In the genomic region with DNA sequence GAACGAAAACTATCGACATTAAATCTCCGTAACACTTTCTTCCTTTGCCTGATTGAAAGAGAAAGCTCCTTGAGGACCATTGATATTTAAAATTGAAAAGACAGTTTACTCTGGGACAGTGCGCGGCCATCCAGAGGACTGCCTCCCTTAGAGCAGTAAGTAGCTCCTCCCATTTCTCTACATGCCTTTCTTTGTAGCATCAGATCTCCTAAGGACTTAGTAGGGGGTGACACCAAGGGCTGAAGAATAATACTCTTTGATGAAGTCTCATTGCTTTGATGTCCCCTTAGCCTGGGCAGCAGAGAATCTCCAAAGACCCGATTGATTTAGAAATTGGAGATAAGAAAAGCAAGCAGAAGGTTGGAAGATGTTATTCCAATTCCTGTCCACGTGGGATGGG, we compare ENCODE assay signal across 14 mouse cellular contexts. TPM values are rescaled to one million over a fixed set of nuclear protein-coding genes. Genes with fewer than 3 reads are reported as not detected.
DNase-seq lines count a peak whose midpoint lies in the region; ATAC-seq and TF ChIP-seq lines count a peak whose summit lies in the region.
"Had no signal": no experiment of that assay in that cellular context is flagged by ENCODE, and none has a peak within 500 bp of the region (broad histone marks: within the 10 kb centered on the region; RNA-seq: fewer than 3 reads in every experiment).

No protein-coding gene starts in this region.

- H3K9me3 ChIP-seq in heart, embryonic 13.5 days: no peaks in the 10 kb centered on the region
- no peaks in the 10 kb centered on the region for H3K9me3 ChIP-seq in lung, embryonic 16.5 days (ENCODE audit: control insufficient read depth, low read length)
- no peaks in the 10 kb centered on the region for H3K9me3 ChIP-seq in hindbrain, embryonic 15.5 days
- no peaks in the 10 kb centered on the region for H3K9me3 ChIP-seq in stomach, embryonic 16.5 days (replicated peaks; ENCODE audit: control insufficient read depth, low read length)

- peaks cover 58% of the 10 kb centered on the region for H3K4me1 ChIP-seq in heart, embryonic 13.5 days
- peaks cover 13% of the 10 kb centered on the region for H3K4me1 ChIP-seq in lung, embryonic 16.5 days (replicated peaks; ENCODE audit: control insufficient read depth, insufficient read depth, low read length)
- peaks cover 26% of the 10 kb centered on the region for H3K4me1 ChIP-seq in hindbrain, embryonic 15.5 days (replicated peaks)
- peaks cover 18% of the 10 kb centered on the region for H3K4me1 ChIP-seq in stomach, embryonic 16.5 days (ENCODE audit: control insufficient read depth, insufficient read depth, low read length)
- H3K4me1 ChIP-seq in lung, adult 2 months (ENCODE audit: control insufficient read depth, insufficient read depth, low read length): peaks cover 2% of the 10 kb centered on the region; the same call in 1 of the 2 replicates

- H3K27me3 ChIP-seq in heart, embryonic 13.5 days (replicated peaks): no peaks in the 10 kb centered on the region
- H3K27me3 ChIP-seq in lung, embryonic 16.5 days (ENCODE audit: control insufficient read depth, insufficient read depth, low read depth, low read length): no peaks in the 10 kb centered on the region
- no peaks in the 10 kb centered on the region for H3K27me3 ChIP-seq in hindbrain, embryonic 15.5 days
- H3K27me3 ChIP-seq in stomach, embryonic 16.5 days (ENCODE audit: control insufficient read depth, insufficient read depth, low read length): no peaks in the 10 kb centered on the region

- no peak overlapping the region; the same call in 1 of the 2 replicates for H3K9ac ChIP-seq in heart, embryonic 13.5 days
- no peak overlapping the region for H3K9ac ChIP-seq in lung, embryonic 16.5 days (ENCODE audit: low read length)
- no peak overlapping the region for H3K9ac ChIP-seq in hindbrain, embryonic 15.5 days
- H3K9ac ChIP-seq in stomach, embryonic 16.5 days (ENCODE audit: low read length): no peak overlapping the region

- H3K27ac ChIP-seq in heart, embryonic 13.5 days (replicated peaks): 0 out of 2 replicates have a peak overlapping the region, but pooled peaks have one; percentile 25
- no peak overlapping the region for H3K27ac ChIP-seq in lung, embryonic 16.5 days (ENCODE audit: low read length)
- H3K27ac ChIP-seq in hindbrain, embryonic 15.5 days (replicated peaks): peak overlapping the region; percentile 47; the same call in 1 of the 2 replicates
- H3K27ac ChIP-seq in stomach, embryonic 16.5 days (ENCODE audit: low read length): no peak overlapping the region

- WGBS in heart, embryonic 13.5 days: 12% methylated on average over 7 of the region's 7 CpGs
- WGBS in lung, embryonic 16.5 days: 15% methylated on average over 7 of the region's 7 CpGs
- 5% methylated on average over 7 of the region's 7 CpGs for WGBS in hindbrain, embryonic 15.5 days
- WGBS in stomach, embryonic 16.5 days: 19% methylated on average over 7 of the region's 7 CpGs
- WGBS in lung, adult 2 months: 23% methylated on average over 7 of the region's 7 CpGs

- H3K4me3 ChIP-seq in heart, embryonic 13.5 days: no peak overlapping the region
- no peak overlapping the region for H3K4me3 ChIP-seq in lung, embryonic 16.5 days (ENCODE audit: low read length)
- H3K4me3 ChIP-seq in hindbrain, embryonic 15.5 days: no peak overlapping the region
- 0 out of 2 replicates have a peak overlapping the region, but pooled peaks have one; percentile 4 for H3K4me3 ChIP-seq in stomach, embryonic 16.5 days (replicated peaks; ENCODE audit: low read length)
- H3K4me3 ChIP-seq in lung, adult 2 months (replicated peaks; ENCODE audit: extremely low read depth, low read depth, low read length): no peak overlapping the region

- no peak for TF ChIP-seq CTCF in lung, adult 2 months (IDR thresholded peaks at IDR 0.05; ENCODE audit: insufficient read depth, low read length)

- H3K4me2 ChIP-seq in heart, embryonic 13.5 days: peak overlapping the region; percentile 61
- H3K4me2 ChIP-seq in lung, embryonic 16.5 days (ENCODE audit: low read depth, low read length): peak overlapping the region; percentile 31; the same call in 1 of the 2 replicates
- H3K4me2 ChIP-seq in hindbrain, embryonic 15.5 days: peak overlapping the region; percentile 25
- no peak overlapping the region for H3K4me2 ChIP-seq in stomach, embryonic 16.5 days (ENCODE audit: low read depth, low read length)

- ATAC-seq in heart, embryonic 13.5 days (ENCODE audit: extremely low read depth, insufficient number of reproducible peaks, low FRiP score, low TSS enrichment): no peak
- ATAC-seq in lung, embryonic 16.5 days (ENCODE audit: low read depth): no peak
- peak; percentile 32; the same call in 1 of the 2 replicates for ATAC-seq in hindbrain, embryonic 15.5 days (ENCODE audit: low FRiP score, low read depth)
- ATAC-seq in stomach, embryonic 16.5 days (ENCODE audit: insufficient read depth, low FRiP score): no peak

- DNase-seq in heart, adult 18-20 months: no peak
- no peak for DNase-seq in lung, postnatal 4 days
- no peak for DNase-seq in lung, adult 2 months
- no peak for DNase-seq in spleen, postnatal 36 days (ENCODE audit: low spot score in 2 of 2)
- DNase-seq: adrenal gland, postnatal 14 days; cerebellum, adult 18-20 months; heart, postnatal 4 days; layer of hippocampus, adult 9-11 months; liver; retina, postnatal 1 day had no signal

- no peak for TF ChIP-seq POLR2A in lung, adult 2 months (IDR thresholded peaks at IDR 0.05; ENCODE audit: borderline replicate concordance, extremely low read depth, low read depth, low read length)

- peaks cover 2% of the 10 kb centered on the region; the same call in 1 of the 2 replicates for H3K36me3 ChIP-seq in heart, embryonic 13.5 days
- no peaks in the 10 kb centered on the region for H3K36me3 ChIP-seq in lung, embryonic 16.5 days (ENCODE audit: control insufficient read depth, insufficient read depth, low read length)
- peaks cover under 1% of the 10 kb centered on the region; the same call in 1 of the 2 replicates for H3K36me3 ChIP-seq in hindbrain, embryonic 15.5 days
- no peaks in the 10 kb centered on the region for H3K36me3 ChIP-seq in stomach, embryonic 16.5 days (ENCODE audit: control insufficient read depth, insufficient read depth, low read length)

RNA-seq across cellular contexts. Expression of a gene that starts 20.3 kb away (rescaled TPM):
- polyA plus RNA-seq in heart, embryonic 13.5 days (2015; fragmentation: Nextera tagmentation; extraction: Ambion mirVana): 28.3 and 31.3 TPM in 2 replicates
- 10 to 100 TPM; 33.8 to 39.1 TPM for total RNA-seq in heart, adult 18-20 months (2021)
- 35.3 and 35.7 TPM in 2 replicates for polyA plus RNA-seq in lung, embryonic 16.5 days (2015; fragmentation: Nextera tagmentation; extraction: Ambion mirVana)
- 144 TPM in 2 replicates for polyA plus RNA-seq in hindbrain, embryonic 15.5 days (2015; fragmentation: Nextera tagmentation; extraction: Ambion mirVana)
- 67.1 and 76.9 TPM in 2 replicates for polyA plus RNA-seq in stomach, embryonic 16.5 days (2015; fragmentation: Nextera tagmentation; extraction: Ambion mirVana)
- polyA plus RNA-seq in lung, adult 2 months (2012; rRNA removed): 32.5 and 37.1 TPM in 2 replicates

RNA-seq across cellular contexts. Expression of a gene that starts 55.4 kb away (rescaled TPM):
- 64.5 and 76.0 TPM in 2 replicates for polyA plus RNA-seq in heart, embryonic 13.5 days (2015; fragmentation: Nextera tagmentation; extraction: Ambion mirVana)
- 1 to 10 TPM; 6.0 to 7.0 TPM for total RNA-seq in heart, adult 18-20 months (2021)
- polyA plus RNA-seq in lung, embryonic 16.5 days (2015; fragmentation: Nextera tagmentation; extraction: Ambion mirVana): 35.7 and 43.7 TPM in 2 replicates
- polyA plus RNA-seq in hindbrain, embryonic 15.5 days (2015; fragmentation: Nextera tagmentation; extraction: Ambion mirVana): 18.3 and 22.8 TPM in 2 replicates
- polyA plus RNA-seq in stomach, embryonic 16.5 days (2015; fragmentation: Nextera tagmentation; extraction: Ambion mirVana): 19.7 and 25.3 TPM in 2 replicates
- polyA plus RNA-seq in lung, adult 2 months (2012; rRNA removed): 8.5 and 10.3 TPM in 2 replicates

Comparison
In these comparisons a context has a peak if more than half of its experiments do, and no peak if none do; other contexts are left out.
1. H3K27ac ChIP-seq: peak in heart, embryonic 13.5 days (single experiment) and hindbrain, embryonic 15.5 days (single experiment); none in lung, embryonic 16.5 days (single experiment) and stomach, embryonic 16.5 days (single experiment).